Mouse (Mus musculus) liver, embryonic 12.5 days (tissue): Measurements from ENCODE around the gene Crip3. TPM values are rescaled to one million over a fixed set of nuclear protein-coding genes. Genes with fewer than 3 reads are reported as not detected.

Experiments
- ATAC-seq: fragments of 200-750 bp; cut with Nextera tagmentation; 2 replicates; pipeline ENCODE4 v1.8.0; 2017; ENCODE audit warnings: moderate number of reproducible peaks, mild to moderate bottlenecking, moderate library complexity
- H3K27ac ChIP-seq: fragments of 300-500 bp; sonication (generic); 2 replicates; pipeline ENCODE4 v1.5.1; 2016; ENCODE audit warnings: mild to moderate bottlenecking
- H3K27me3 ChIP-seq: fragments of 300-500 bp; sonication (generic); replicated peaks from 2 replicates; pipeline ENCODE4 v1.6.1; 2016; ENCODE audit warnings: mild to moderate bottlenecking, moderate library complexity
- H3K36me3 ChIP-seq: fragments of 300-500 bp; sonication (generic); 2 replicates; pipeline ENCODE4 v1.6.1; 2016; ENCODE audit warnings: mild to moderate bottlenecking, moderate library complexity
- H3K4me1 ChIP-seq: fragments of 300-500 bp; sonication (generic); 2 replicates; pipeline ENCODE4 v1.6.1; 2016
- H3K4me2 ChIP-seq: fragments of 300-500 bp; sonication (generic); 2 replicates; pipeline ENCODE4 v1.6.1; 2016; ENCODE audit warnings: mild to moderate bottlenecking, moderate library complexity
- H3K4me3 ChIP-seq: fragments of 300-500 bp; sonication (generic); 2 replicates; pipeline ENCODE4 v1.5.1; 2016; ENCODE audit warnings: mild to moderate bottlenecking, moderate library complexity
- H3K9ac ChIP-seq: fragments of 300-500 bp; sonication (generic); 2 replicates; pipeline ENCODE4 v1.6.1; 2016; ENCODE audit warnings: mild to moderate bottlenecking, moderate library complexity
- H3K9me3 ChIP-seq: fragments of 300-500 bp; sonication (generic); replicated peaks from 2 replicates; pipeline ENCODE4 v1.6.1; 2016; ENCODE audit warnings: mild to moderate bottlenecking, moderate library complexity
- WGBS: fragments of 180-500 bp; shearing (Covaris S2); methylation state at CpG from one replicate; pipeline ENCODE4 v1.1.7; 2016; ENCODE audit not compliant: insufficient replicate concordance; 5-methylcytosine and 5-hydroxymethylcytosine counted together
- polyA plus RNA-seq: library from polyadenylated mRNA; unstranded; fragments of >200 nt; fragmentation: Nextera tagmentation; extraction: Ambion mirVana; gene quantifications from 2 replicates; pipeline ENCODE4 v1.2.1, GENCODE M21; 2016

Crip3 gene
- polyA plus RNA-seq, 1 experiment from 2014 or later = 0.25 TPM

GRCm38 (mm10) chr17:46458439-46458838, 29.7 kb downstream of the Crip3 start:
- H3K9ac ChIP-seq = no peak overlapping the region
- H3K27me3 ChIP-seq = peaks cover 97% of the 10 kb centered on the region
- no peaks in the 10 kb centered on the region for H3K36me3 ChIP-seq
- H3K4me2 ChIP-seq = no peak overlapping the region
- ATAC-seq = no peak
- peaks cover 18% of the 10 kb centered on the region for H3K4me1 ChIP-seq
- no peak overlapping the region for H3K4me3 ChIP-seq
- no peaks in the 10 kb centered on the region for H3K9me3 ChIP-seq
- WGBS = 26% methylated on average over 3 of the region's 3 CpGs
- H3K27ac ChIP-seq = no peak overlapping the region

GRCm38 (mm10) chr17:46460673-46461072, 31.9 kb downstream of the Crip3 start:
- ATAC-seq = no peak
- no peak overlapping the region for H3K27ac ChIP-seq
- no peaks in the 10 kb centered on the region for H3K36me3 ChIP-seq
- H3K4me1 ChIP-seq = peaks cover 6% of the 10 kb centered on the region
- no peaks in the 10 kb centered on the region for H3K9me3 ChIP-seq
- H3K9ac ChIP-seq = no peak overlapping the region
- 1% methylated on average over 32 of the region's 32 CpGs for WGBS
- H3K4me2 ChIP-seq = peak overlapping the region; percentile 55
- peaks cover 93% of the 10 kb centered on the region for H3K27me3 ChIP-seq
- H3K4me3 ChIP-seq = peak overlapping the region; percentile 35

- Histone ChIP-seq H3K9me3 (no peaks in the 10 kb centered on the region), H3K4me1 (peaks cover 6% of the 10 kb centered on the region), H3K27ac (no peak overlapping the region), H3K9ac (no peak overlapping the region), H3K4me3 (peak overlapping the region; percentile 35), H3K4me2 (peak overlapping the region; percentile 55), H3K27me3 (peaks cover 86% of the 10 kb centered on the region), H3K36me3 (no peaks in the 10 kb centered on the region)
- 6% methylated on average over 8 of the region's 8 CpGs for WGBS
- no peak for ATAC-seq
These were observed 32.6 kb downstream of the Crip3 start for GRCm38 (mm10) chr17:46461347-46461746.

- Histone ChIP-seq H3K4me1 (peaks cover 6% of the 10 kb centered on the region), H3K4me3 (no peak overlapping the region), H3K36me3 (no peaks in the 10 kb centered on the region), H3K9me3 (no peaks in the 10 kb centered on the region), H3K27ac (no peak overlapping the region), H3K4me2 (no peak overlapping the region), H3K9ac (no peak overlapping the region), H3K27me3 (peaks cover 77% of the 10 kb centered on the region)
- 45% methylated on average over 5 of the region's 5 CpGs for WGBS
- ATAC-seq = no peak
These were observed 33.5 kb downstream of the Crip3 start for GRCm38 (mm10) chr17:46462226-46462625.

GRCm38 (mm10) chr17:46467830-46468229, 39.1 kb downstream of the Crip3 start:
- WGBS = 64% methylated on average over 9 of the region's 9 CpGs

GRCm38 (mm10) chr17:46476601-46477000, 47.9 kb downstream of the Crip3 start:
- no peaks in the 10 kb centered on the region for H3K4me1 ChIP-seq
- H3K9me3 ChIP-seq = no peaks in the 10 kb centered on the region
- ATAC-seq = no peak
- no peak overlapping the region for H3K4me3 ChIP-seq
- 64% methylated on average over 8 of the region's 8 CpGs for WGBS
- no peak overlapping the region for H3K9ac ChIP-seq
- H3K27ac ChIP-seq = no peak overlapping the region
- H3K27me3 ChIP-seq = peaks cover 56% of the 10 kb centered on the region
- H3K36me3 ChIP-seq = no peaks in the 10 kb centered on the region
- H3K4me2 ChIP-seq = no peak overlapping the region

More at GRCm38 (mm10) chr17:46467830-46468229, 39.1 kb downstream of the Crip3 start:
- Histone ChIP-seq H3K9ac (no peak overlapping the region), H3K27ac (no peak overlapping the region), H3K9me3 (no peaks in the 10 kb centered on the region), H3K36me3 (no peaks in the 10 kb centered on the region), H3K4me3 (no peak overlapping the region), H3K4me1 (0 out of 2 replicates have a peak, but pooled peaks cover 5% of the 10 kb centered on the region), H3K27me3 (peaks cover 41% of the 10 kb centered on the region), H3K4me2 (no peak overlapping the region)
- ATAC-seq = no peak

GRCm38 (mm10) chr17:46477286-46477685, 48.6 kb downstream of the Crip3 start:
- H3K4me3 ChIP-seq = no peak overlapping the region
- H3K27me3 ChIP-seq = peaks cover 63% of the 10 kb centered on the region
- no peaks in the 10 kb centered on the region for H3K9me3 ChIP-seq
- H3K4me2 ChIP-seq = no peak overlapping the region
- no peak overlapping the region for H3K9ac ChIP-seq
- WGBS = 77% methylated on average over 15 of the region's 15 CpGs
- no peaks in the 10 kb centered on the region for H3K36me3 ChIP-seq
- H3K27ac ChIP-seq = no peak overlapping the region
- no peak for ATAC-seq
- no peaks in the 10 kb centered on the region for H3K4me1 ChIP-seq

Other genes starting within 250 kb of the Crip3 start
- 24.6 and 25.0 TPM in 2 replicates for gene Polh, start 226.3 kb upstream of the Crip3 start, polyA plus RNA-seq
- 33.0 and 34.9 TPM in 2 replicates for gene Xpo5, start 226.1 kb upstream of the Crip3 start, polyA plus RNA-seq
- 53.9 and 56.3 TPM in 2 replicates for gene Polr1c, start 180.9 kb upstream of the Crip3 start, polyA plus RNA-seq
- gene Yipf3, start 180.8 kb upstream of the Crip3 start, polyA plus RNA-seq = 43.4 and 45.8 TPM in 2 replicates
- gene Lrrc73, start 175.4 kb upstream of the Crip3 start, polyA plus RNA-seq = 0.12 and 0.14 TPM in 2 replicates
- 17.4 and 18.9 TPM in 2 replicates for gene Tjap1, start 145.9 kb upstream of the Crip3 start, polyA plus RNA-seq
- not detected in 2 replicates for gene Dlk2, start 131.5 kb upstream of the Crip3 start, polyA plus RNA-seq
- 2.4 and 2.9 TPM in 2 replicates for gene Abcc10, start 100.6 kb upstream of the Crip3 start, polyA plus RNA-seq
- 4.4 and 4.5 TPM in 2 replicates for gene Zfp318, start 45.2 kb upstream of the Crip3 start, polyA plus RNA-seq
- gene Slc22a7, start 9.5 kb downstream of the Crip3 start, polyA plus RNA-seq = not detected in 2 replicates
- gene Ttbk1, start 58.7 kb downstream of the Crip3 start, polyA plus RNA-seq = 0.02 and 0.11 TPM in 2 replicates
- 38.5 and 39.3 TPM in 2 replicates for gene Dnph1, start 67.8 kb downstream of the Crip3 start, polyA plus RNA-seq
- 0.69 and 0.93 TPM in 2 replicates for gene Cul9, start 117.5 kb downstream of the Crip3 start, polyA plus RNA-seq
- 6.6 and 6.8 TPM in 2 replicates for gene Srf, start 127.2 kb downstream of the Crip3 start, polyA plus RNA-seq
- 16.8 and 17.7 TPM in 2 replicates for gene Ptk7, start 200.6 kb downstream of the Crip3 start, polyA plus RNA-seq
- gene Klc4, start 217.1 kb downstream of the Crip3 start, polyA plus RNA-seq = 6.3 and 6.6 TPM in 2 replicates
- 95.0 and 106 TPM in 2 replicates for gene Mrpl2, start 217.3 kb downstream of the Crip3 start, polyA plus RNA-seq
- 16.9 and 18.3 TPM in 2 replicates for gene Cul7, start 221.4 kb downstream of the Crip3 start, polyA plus RNA-seq
- gene Rrp36, start 245.4 kb downstream of the Crip3 start, polyA plus RNA-seq = 37.0 and 37.3 TPM in 2 replicates
- gene Mea1, start 249.9 kb downstream of the Crip3 start, polyA plus RNA-seq = 67.4 and 77.4 TPM in 2 replicates